Mouse (Mus musculus): Measurements from ENCODE around the gene Gm1113. TPM values are rescaled to one million over a fixed set of nuclear protein-coding genes. Genes with fewer than 3 reads are reported as not detected.

Gm1113 gene
- polyA plus RNA-seq, 1 experiment = not detected

GRCm38 (mm10) chr9:35482014-35482898 is 35.8 kb downstream of the Gm1113 start:
- DNase-seq (ENCODE audit: low spot score) = no peak

- no peak for DNase-seq (ENCODE audit: low spot score)
Observed at GRCm38 (mm10) chr9:35479456-35479855, 38.6 kb downstream of the Gm1113 start.

- no peak for DNase-seq (ENCODE audit: low spot score)
Observed at GRCm38 (mm10) chr9:35475394-35475793, 42.7 kb downstream of the Gm1113 start.

GRCm38 (mm10) chr9:35474104-35474724 is 43.9 kb downstream of the Gm1113 start:
- DNase-seq (ENCODE audit: low spot score) = no peak

GRCm38 (mm10) chr9:35468913-35469312 is 49.2 kb downstream of the Gm1113 start:
- DNase-seq (ENCODE audit: low spot score) = no peak

- DNase-seq (ENCODE audit: low spot score) = no peak
Observed at GRCm38 (mm10) chr9:35467264-35467817, 50.7 kb downstream of the Gm1113 start.

- DNase-seq (ENCODE audit: low spot score) = no peak
Observed at GRCm38 (mm10) chr9:35459594-35459993, 58.5 kb downstream of the Gm1113 start.

Other genes with a start within 250 kb of the Gm1113 start
- 14.9 and 18.8 TPM in 2 replicates for gene Cdon, start 97.1 kb downstream of the Gm1113 start, polyA plus RNA-seq (2012; rRNA removed)
- 0.03 TPM in 1 of 2 replicates, not detected in the other for gene Ddx25, start 40.3 kb upstream of the Gm1113 start, polyA plus RNA-seq (2012; rRNA removed)
- 10.8 and 13.5 TPM in 2 replicates for gene Pus3, start 40.3 kb upstream of the Gm1113 start, polyA plus RNA-seq (2012; rRNA removed)
- 0.18 and 0.25 TPM in 2 replicates for gene Pate2, start 52.0 kb upstream of the Gm1113 start, polyA plus RNA-seq (2012; rRNA removed)
- 2.8 and 2.9 TPM in 2 replicates for gene Hyls1, start 52.1 kb upstream of the Gm1113 start, polyA plus RNA-seq (2012; rRNA removed)
- gene Pate4, start 93.7 kb upstream of the Gm1113 start, polyA plus RNA-seq (2012; rRNA removed) = not detected in 2 replicates
- gene Pate3, start 129.9 kb upstream of the Gm1113 start, polyA plus RNA-seq (2012; rRNA removed) = not detected in 2 replicates
- gene Pate1, start 169.1 kb upstream of the Gm1113 start, polyA plus RNA-seq (2012; rRNA removed) = not detected in 2 replicates
- gene Gm17677, start 222.8 kb upstream of the Gm1113 start, polyA plus RNA-seq (2012; rRNA removed) = not detected in 2 replicates